Mouse (Mus musculus) bone marrow macrophage, adult 2 months (primary cell): ENCODE data around the gene Oscar.

Experiments used
- CTCF ChIP-seq: IDR thresholded peaks from 2 replicates; pipeline ENCODE4 v1.5.1; 2012; ENCODE audit warnings: low read depth, mild to moderate bottlenecking, low read length, moderate library complexity
- POLR2A ChIP-seq: IDR thresholded peaks from 2 replicates; pipeline ENCODE4 v1.6.1; 2012; ENCODE audit warnings: mild to moderate bottlenecking, low read depth, low read length, borderline replicate concordance

DNA sequence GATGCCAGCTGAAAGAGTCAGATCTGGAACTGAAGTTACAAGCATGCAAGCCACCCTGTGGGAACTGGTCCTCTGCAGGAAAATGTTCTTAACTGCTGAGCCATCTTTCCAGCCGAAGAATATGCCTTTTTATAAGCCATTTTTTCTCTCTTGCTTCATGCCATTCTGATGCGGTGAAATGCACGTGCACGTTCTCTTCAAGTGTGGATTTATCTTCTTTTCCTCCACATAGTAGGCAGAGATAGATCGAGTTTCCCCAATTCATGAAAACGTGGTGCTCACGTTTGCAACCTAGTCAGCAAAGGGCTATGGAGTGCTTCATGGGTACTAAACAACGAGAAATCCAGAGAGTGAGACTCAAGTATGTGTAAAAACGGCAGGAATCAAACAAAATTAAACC is 27.9 kb upstream of the Oscar start:
- TF ChIP-seq CTCF = no peak
- TF ChIP-seq POLR2A = no peak
